Mouse (Mus musculus) cerebellum, adult 2 months (tissue): ENCODE results near the gene Zfp512b. TPM values are rescaled to one million over a fixed set of nuclear protein-coding genes. Genes with fewer than 3 reads are reported as not detected.
A peak's percentile ranks its signal among the peaks of the same experiment; 100 is the strongest.

ENCODE experiments used
- DNase-seq, 2 experiments: peaks; one replicate each; pipeline ENCODE4 v3.0.0; 2021
- H3K27ac ChIP-seq: fragments of 200-500 bp; 2 replicates; pipeline ENCODE4 v1.5.1; 2012; ENCODE audit warnings: low read length, control low read depth, inconsistent platforms; ENCODE audit not compliant: insufficient read depth
- H3K27me3 ChIP-seq: fragments of 200-500 bp; 2 replicates; pipeline ENCODE4 v1.6.1; 2012; ENCODE audit warnings: inconsistent platforms, mild to moderate bottlenecking, low read length, moderate library complexity; ENCODE audit not compliant: control insufficient read depth, insufficient read depth
- H3K4me1 ChIP-seq: fragments of 200-500 bp; 2 replicates; pipeline ENCODE4 v1.6.1; 2011; ENCODE audit warnings: low read length; ENCODE audit not compliant: control insufficient read depth, insufficient read depth
- H3K4me3 ChIP-seq: fragments of 200-500 bp; replicated peaks from 2 replicates; pipeline ENCODE3; 2011; ENCODE audit warnings: mild to moderate bottlenecking, low read depth, low read length, control low read depth; ENCODE audit not compliant: insufficient read depth
- CTCF ChIP-seq: fragments of 200-500 bp; IDR thresholded peaks from 2 replicates; pipeline ENCODE4 v1.5.1; 2011; ENCODE audit warnings: low read depth, mild to moderate bottlenecking, control low read depth, low read length, moderate library complexity, borderline replicate concordance; ENCODE audit not compliant: insufficient read depth
- POLR2A ChIP-seq: fragments of 200-500 bp; IDR thresholded peaks from 2 replicates; pipeline ENCODE4 v1.6.1; 2011; ENCODE audit warnings: low read length, control low read depth, borderline replicate concordance; ENCODE audit not compliant: insufficient read depth
- WGBS: fragments of 180-500 bp; shearing (Covaris S2); methylation state at CpG from one replicate; pipeline ENCODE4 v1.1.7; 2018; 5-methylcytosine and 5-hydroxymethylcytosine counted together
- polyA plus RNA-seq: library from polyadenylated mRNA; depleted of rRNA; stranded (reverse); fragments of >200 nt; gene quantifications from 2 replicates; pipeline ENCODE4 v1.2.3, GENCODE M21; 2012

Zfp512b gene
- polyA plus RNA-seq, 1 experiment = 55.6 TPM

DNA sequence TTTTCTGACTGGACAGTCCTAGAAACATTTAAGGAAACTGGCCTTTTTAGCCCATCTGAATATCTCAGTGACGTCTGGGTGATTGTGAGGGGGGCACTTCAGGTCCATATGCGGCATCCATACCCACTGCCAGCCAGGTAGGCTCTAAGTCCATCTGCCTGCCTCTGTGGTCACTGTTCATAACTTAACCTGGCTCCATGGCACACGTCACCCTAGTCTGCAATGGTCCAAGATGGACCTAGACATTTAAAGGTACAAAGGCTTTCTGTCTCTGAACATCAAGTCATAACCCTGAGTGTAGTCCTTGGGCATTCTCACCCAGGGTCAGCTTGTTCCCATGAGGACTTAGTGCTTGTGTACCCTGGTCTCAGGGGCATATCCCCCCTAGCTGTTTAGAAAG, 25.3 kb downstream of the Zfp512b start:
- no peaks in the 10 kb centered on the region for H3K27me3 ChIP-seq
- H3K4me3 ChIP-seq = no peak overlapping the region
- TF ChIP-seq CTCF (no peak), POLR2A (no peak)
- H3K27ac ChIP-seq = no peak overlapping the region
- no peak for DNase-seq
- WGBS = 90% methylated on average over 3 of the region's 3 CpGs
- peaks cover 23% of the 10 kb centered on the region for H3K4me1 ChIP-seq

- no peaks in the 10 kb centered on the region for H3K27me3 ChIP-seq
- H3K4me1 ChIP-seq = peaks cover 2% of the 10 kb centered on the region
- no peak for TF ChIP-seq POLR2A
- TF ChIP-seq CTCF = no peak
- H3K4me3 ChIP-seq = no peak overlapping the region
- no peak overlapping the region for H3K27ac ChIP-seq
- DNase-seq = no peak
These were observed 38.8 kb downstream of the Zfp512b start for GRCm38 (mm10) chr2:181553772-181554171.

- Histone ChIP-seq H3K4me1 (peaks cover 2% of the 10 kb centered on the region), H3K27ac (no peak overlapping the region), H3K4me3 (no peak overlapping the region), H3K27me3 (no peaks in the 10 kb centered on the region)
- TF ChIP-seq CTCF = no peak
- TF ChIP-seq POLR2A = no peak
- no peak for DNase-seq
- WGBS = 55% methylated on average over 2 of the region's 2 CpGs
These were observed 42.4 kb downstream of the Zfp512b start for GRCm38 (mm10) chr2:181550233-181550632.

DNA sequence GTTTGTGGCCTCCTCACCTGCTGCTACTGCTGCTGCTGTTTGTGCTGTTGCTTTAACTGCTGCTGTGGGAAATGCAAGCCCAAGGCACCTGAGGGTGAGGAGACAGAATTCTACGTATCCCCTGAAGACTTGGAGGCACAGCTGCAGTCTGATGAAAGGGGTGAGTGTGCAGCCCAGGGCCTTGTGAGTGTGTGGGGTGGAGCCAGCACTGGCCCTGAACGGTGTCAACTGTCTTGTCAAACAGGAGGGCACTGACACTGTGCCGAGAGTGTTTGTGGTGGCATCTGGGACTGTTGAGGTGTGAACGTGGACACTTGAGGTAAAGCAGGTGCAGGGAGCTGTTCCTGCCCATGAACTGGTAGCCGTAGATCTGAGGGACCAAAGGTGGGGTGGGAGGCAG, 43.9 kb downstream of the Zfp512b start:
- H3K4me1 ChIP-seq = no peaks in the 10 kb centered on the region; the same call in none of the 2 replicates
- no peaks in the 10 kb centered on the region for H3K27me3 ChIP-seq
- no peak for TF ChIP-seq POLR2A
- TF ChIP-seq CTCF = no peak
- 81% methylated on average over 5 of the region's 5 CpGs for WGBS
- no peak overlapping the region for H3K27ac ChIP-seq
- DNase-seq = no peak
- no peak overlapping the region for H3K4me3 ChIP-seq

DNA sequence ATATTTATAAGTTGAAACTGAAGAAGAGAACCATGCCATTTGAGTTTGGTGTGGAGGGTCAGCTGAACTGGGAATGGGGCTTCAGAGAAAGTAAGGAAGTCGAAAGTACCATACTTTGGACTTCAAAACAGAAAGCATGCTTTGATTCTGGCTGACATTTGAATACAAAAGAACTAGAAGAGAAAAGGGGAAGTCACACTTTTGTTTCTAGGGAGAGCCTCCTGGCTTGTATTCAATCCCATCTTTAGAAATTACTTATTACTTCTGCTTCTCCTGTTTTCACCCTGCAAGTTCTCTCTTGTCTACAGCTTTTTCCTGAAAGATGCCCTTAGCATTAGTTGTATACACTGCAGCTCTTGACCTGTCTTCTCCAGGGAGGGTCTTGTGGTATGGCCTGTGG, 44.4 kb downstream of the Zfp512b start:
- no peak for DNase-seq
- WGBS = 73% methylated on average over 1 of the region's 1 CpGs
- no peaks in the 10 kb centered on the region for H3K27me3 ChIP-seq

DNA sequence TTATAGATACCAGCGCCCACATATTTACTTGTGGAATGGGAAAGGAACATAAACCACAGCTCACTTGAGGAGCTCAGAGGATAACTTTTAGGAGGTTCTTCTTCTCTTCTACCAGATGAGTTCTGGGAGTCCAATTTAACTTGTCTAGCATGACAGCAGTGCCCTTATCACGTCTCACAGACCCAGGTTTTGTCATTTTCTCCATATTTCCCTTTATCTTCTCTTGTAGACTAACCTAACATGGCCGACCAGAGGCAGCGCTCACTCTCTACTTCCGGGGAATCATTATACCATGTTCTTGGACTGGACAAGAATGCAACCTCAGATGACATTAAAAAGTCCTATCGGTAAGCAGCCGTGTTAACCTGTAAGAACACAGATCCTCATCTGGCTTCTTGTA, 46.5 kb downstream of the Zfp512b start:
- no peak for TF ChIP-seq POLR2A
- no peak for TF ChIP-seq CTCF
- Histone ChIP-seq H3K4me3 (no peak overlapping the region), H3K4me1 (peaks cover 6% of the 10 kb centered on the region), H3K27ac (no peak overlapping the region), H3K27me3 (no peaks in the 10 kb centered on the region)
- DNase-seq = no peak
- WGBS = 97% methylated on average over 7 of the region's 7 CpGs

More for the DNA sequence above, 44.4 kb downstream of the Zfp512b start:
- Histone ChIP-seq H3K4me1 (no peaks in the 10 kb centered on the region; the same call in none of the 2 replicates), H3K27ac (no peak overlapping the region), H3K4me3 (no peak overlapping the region)
- TF ChIP-seq CTCF (no peak), POLR2A (no peak)

DNA sequence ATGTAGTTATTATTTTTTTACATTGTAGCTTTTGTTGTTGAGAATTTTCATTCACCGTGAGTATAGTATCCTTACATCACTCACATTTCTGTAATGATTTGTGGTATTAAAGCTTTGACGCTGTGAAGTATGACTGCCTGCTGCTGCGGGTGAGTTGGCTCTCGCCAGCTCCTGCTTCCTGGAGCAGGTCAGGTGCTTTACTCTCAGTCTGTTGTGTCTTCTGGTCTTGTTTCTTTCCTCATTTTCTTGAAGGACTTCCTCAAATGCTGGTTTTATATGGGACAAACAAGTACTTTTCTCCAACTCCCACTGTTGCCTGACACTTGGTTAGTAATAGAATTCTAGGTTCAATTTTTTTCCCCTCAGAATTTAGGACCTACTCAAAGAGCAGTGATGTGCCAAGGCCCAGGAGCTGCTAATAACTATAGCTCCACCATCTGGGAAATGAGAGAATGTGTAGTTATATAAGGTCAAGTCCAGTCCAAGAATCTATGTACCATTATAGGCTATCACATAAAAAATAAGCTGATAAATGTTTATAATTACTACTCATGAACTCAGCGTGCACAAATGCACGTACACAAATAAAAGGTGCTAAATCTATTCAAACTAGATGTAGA, 50.7 kb downstream of the Zfp512b start:
- Histone ChIP-seq H3K27ac (0 out of 2 replicates have a peak overlapping the region, but pooled peaks have one; percentile 63), H3K27me3 (no peaks in the 10 kb centered on the region), H3K4me3 (no peak overlapping the region), H3K4me1 (peaks cover 13% of the 10 kb centered on the region)
- peak in 1 of 2 experiments; percentile 64 for DNase-seq
- TF ChIP-seq CTCF (no peak), POLR2A (no peak)
- WGBS = 40% methylated on average over 6 of the region's 6 CpGs

- H3K27ac ChIP-seq = peak overlapping the region; percentile 72
- 45% methylated on average over 2 of the region's 2 CpGs for WGBS
- peak in 1 of 2 experiments; percentile 29 for DNase-seq
These were observed 55.1 kb downstream of the Zfp512b start for GRCm38 (mm10) chr2:181537444-181538047.

More at GRCm38 (mm10) chr2:181537444-181538047, 55.1 kb downstream of the Zfp512b start:
- peaks cover 13% of the 10 kb centered on the region for H3K4me1 ChIP-seq
- peak overlapping the region; percentile 15 for H3K4me3 ChIP-seq
- TF ChIP-seq CTCF = no peak
- TF ChIP-seq POLR2A = no peak
- no peaks in the 10 kb centered on the region for H3K27me3 ChIP-seq
